Mouse (Mus musculus) regulatory T cell (primary cell): ENCODE data around the gene Aarsd1.
"Not testable (repeated sequence)": the region's sequence is repeated elsewhere in the genome, so short reads cannot be mapped to it uniquely, and the experiment has no call there.

Source experiments
- in situ Hi-C: fragments of 300-600 bp; cut with MboI, MseI; formaldehyde crosslinking; loops from one replicate; pipeline ENCODE4 v1.15.1; 2025; ENCODE audit warnings: high pct_unique_total_duplicates

The Aarsd1 gene

GRCm38 (mm10) chr11:101417101-101417855 lies at the start of gene Aarsd1:
Aarsd1 (minus strand) TSS chr11:101417615.
- in situ Hi-C loops: loop anchor here (5.0 kb wide), 1 partner anchor 85 kb away; the partner anchor contains the start of gene Aoc3

GRCm38 (mm10) chr11:101466552-101466950 lies 49.1 kb upstream of the Aarsd1 start:
- in situ Hi-C loops: loop anchor here (25.0 kb wide), 1 partner anchor 946 kb away; the partner anchor contains the start of gene Slc25a39

- in situ Hi-C loops: loop anchor here (25.0 kb wide), 1 partner anchor 946 kb away; the partner anchor contains the start of gene Slc25a39
These were observed 48.6 kb upstream of the Aarsd1 start, which contains the start of gene Vat1 for GRCm38 (mm10) chr11:101465869-101466551. Vat1 (minus strand) TSS chr11:101466230.

DNA sequence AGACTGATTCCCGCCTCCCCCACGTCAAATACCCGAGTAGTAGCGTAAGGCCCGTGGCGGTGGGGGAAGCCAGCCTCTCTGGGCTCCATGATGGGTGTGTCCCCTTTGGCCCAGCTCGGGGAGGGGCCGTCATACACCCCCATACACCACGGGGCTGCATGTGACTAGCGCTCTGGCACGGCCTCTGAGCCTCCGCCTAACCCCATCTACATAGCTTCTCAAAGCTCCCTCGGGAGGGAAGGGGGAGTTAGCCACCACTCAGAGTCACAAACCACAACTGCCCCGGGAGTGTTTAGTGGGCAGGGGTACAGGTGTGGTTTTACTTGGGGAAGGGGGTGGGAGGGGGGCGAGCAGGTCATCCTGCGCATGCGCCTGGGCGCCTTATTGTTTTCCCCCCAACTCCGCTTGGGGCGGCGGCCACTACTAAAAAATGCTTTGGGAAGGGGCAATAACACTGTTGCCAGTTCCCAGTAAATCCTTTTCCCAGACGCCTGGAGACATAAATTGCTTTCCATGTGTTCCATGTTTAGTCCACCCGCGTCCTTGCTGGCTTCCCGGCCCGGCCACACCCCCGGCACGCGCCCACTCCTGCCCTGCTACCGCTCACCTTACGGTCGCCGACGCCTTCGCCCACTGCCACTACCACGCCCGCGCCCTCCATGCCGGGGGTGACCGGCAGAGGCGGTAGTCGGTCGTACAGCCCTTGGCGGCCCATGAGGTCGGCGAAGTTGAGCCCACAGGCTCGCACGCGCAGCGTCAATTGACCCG lies 47.9 kb upstream of the Aarsd1 start:
- in situ Hi-C loops: loop anchor here (25.0 kb wide), 1 partner anchor 947 kb away; the partner anchor contains the start of gene Slc25a39

DNA sequence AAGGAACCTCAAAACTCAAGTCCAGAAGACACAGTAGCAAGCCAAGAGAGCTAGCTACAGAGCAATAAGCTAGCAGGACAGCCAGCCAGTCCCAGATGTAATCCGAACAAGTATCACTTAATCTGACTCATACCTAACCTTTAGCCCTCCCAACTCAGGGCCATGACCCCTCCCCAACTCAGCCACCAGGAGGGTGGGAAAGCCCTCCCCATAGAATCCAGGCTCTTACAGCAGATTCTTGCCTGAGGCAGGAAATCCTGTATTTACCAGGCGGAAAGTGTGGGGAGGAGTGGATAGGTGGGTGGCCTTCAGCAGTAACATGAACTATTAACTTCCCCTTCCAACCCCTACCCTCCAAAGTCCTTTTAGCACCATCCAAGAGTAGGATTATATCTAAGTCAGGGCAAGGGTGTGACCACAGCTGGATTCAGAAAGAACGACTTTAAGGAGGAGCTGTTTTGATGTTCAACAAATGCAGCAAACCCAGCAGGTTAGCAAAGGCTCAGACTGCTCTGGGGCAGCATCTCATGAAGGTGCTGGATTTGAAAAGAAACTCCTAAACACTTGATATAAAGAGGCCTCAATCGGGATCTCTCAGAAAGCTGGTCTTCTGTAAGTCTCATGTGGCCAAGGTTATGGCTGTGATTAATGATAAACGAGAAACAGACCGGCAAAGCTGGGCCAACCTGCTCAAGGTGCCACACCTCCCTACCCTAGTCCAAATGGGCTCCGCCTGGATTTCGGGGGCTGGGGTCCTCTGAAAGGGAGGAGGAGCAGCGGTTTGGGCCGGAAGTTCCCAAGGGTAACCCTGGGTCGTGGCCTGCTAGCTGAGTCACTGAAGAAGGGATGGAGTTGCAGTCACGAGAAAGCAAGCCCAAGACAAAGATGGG lies 47.0 kb upstream of the Aarsd1 start, which contains the start of gene Rnd2:
Gene Rnd2 (plus strand): TSS at position 789 of the 890 bp plus-strand sequence.
- in situ Hi-C loops: loop anchor here (25.0 kb wide), 1 partner anchor 948 kb away; the partner anchor contains the start of gene Slc25a39

GRCm38 (mm10) chr11:101462583-101463440 lies 45.4 kb upstream of the Aarsd1 start:
- in situ Hi-C loops: loop anchor here (25.0 kb wide), 1 partner anchor 949 kb away; the partner anchor contains the start of gene Slc25a39

- in situ Hi-C loops: loop anchor here (25.0 kb wide), 1 partner anchor 950 kb away; the partner anchor contains the start of gene Slc25a39
These were observed 44.7 kb upstream of the Aarsd1 start for GRCm38 (mm10) chr11:101462141-101462540.

DNA sequence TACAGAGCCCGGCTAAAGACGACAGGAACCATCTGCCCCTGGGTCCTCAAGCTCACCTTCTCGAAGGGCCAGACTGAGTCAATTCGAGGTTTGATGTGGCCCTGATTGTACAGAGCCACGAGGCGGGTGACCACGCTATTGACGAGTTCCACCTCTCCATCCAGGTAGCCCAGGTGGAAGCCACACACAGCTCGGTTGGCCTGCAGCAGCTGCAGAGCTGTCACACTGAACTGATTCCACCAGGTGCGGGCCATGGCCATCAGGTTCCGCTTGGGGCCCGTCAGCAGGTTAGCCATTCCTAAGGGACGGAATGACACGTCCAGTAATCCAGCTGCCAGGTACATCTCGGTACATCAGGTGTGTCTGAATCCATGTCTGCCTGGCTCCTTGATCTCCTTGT lies 42.9 kb upstream of the Aarsd1 start:
- in situ Hi-C loops: loop anchor here (25.0 kb wide), 1 partner anchor 952 kb away; the partner anchor contains the start of gene Slc25a39

- in situ Hi-C loops: loop anchor here (25.0 kb wide), 1 partner anchor 953 kb away; the partner anchor contains the start of gene Slc25a39
These were observed 42.3 kb upstream of the Aarsd1 start for GRCm38 (mm10) chr11:101459716-101460115.

DNA sequence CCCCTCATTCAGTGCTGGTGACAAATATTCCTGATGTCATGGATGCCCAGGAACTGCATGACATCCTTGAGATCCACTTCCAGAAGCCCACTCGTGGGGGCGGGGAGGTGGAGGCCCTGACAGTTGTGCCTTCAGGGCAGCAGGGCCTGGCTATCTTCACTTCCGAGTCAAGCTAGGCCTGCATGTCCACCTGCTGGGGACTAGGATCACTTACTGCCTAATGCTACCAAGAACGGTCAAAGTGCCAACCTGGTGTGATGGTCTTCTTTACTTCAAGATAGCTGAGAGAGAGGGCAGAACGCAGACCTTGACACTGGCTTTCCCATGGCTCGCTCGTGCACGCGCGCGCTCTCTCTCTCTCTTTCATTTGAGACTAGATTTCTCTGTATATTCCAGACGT lies 40.8 kb upstream of the Aarsd1 start:
- in situ Hi-C loops: loop anchor here (25.0 kb wide), 1 partner anchor 954 kb away; the partner anchor contains the start of gene Slc25a39

DNA sequence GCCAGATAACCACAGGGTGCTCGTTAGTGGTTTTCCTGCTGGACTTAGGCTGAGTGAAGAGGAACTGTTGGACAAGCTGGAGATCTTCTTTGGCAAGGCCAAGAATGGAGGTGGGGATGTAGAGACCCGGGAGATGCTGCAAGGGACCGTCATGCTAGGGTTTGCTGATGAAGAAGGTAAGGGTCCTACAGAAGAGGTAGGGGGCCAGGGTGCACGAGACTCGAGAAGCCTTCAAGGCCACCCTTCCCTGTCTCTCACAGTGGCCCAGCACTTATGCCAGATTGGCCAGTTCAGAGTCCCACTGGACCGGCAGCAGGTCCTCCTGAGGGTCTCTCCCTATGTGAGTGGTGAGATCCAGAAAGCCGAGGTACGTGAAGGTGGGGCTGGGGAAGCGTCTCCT lies 40.2 kb upstream of the Aarsd1 start:
- in situ Hi-C loops: loop anchor here (25.0 kb wide), 1 partner anchor 955 kb away; the partner anchor contains the start of gene Slc25a39

DNA sequence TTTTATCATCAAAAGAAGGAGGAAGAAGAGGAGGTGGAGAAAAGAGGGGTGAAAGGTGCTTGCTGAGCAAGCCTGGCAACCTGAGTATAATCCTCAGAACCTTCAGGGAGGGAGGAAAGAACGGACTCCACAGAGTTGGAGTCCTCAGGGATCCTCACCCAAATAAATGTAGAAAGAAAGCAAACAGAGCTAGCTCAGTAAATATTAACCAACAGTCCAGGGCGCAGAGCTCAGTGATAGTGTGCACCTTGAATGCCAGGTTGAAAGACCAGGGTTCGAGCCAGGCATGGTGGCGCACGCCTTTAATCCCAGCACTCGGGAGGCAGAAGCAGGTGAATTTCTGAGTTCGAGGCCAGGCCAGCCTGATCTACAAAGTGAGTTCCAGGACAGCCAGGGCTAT lies 38.2 kb upstream of the Aarsd1 start:
- in situ Hi-C loops: loop anchor here (25.0 kb wide), 1 partner anchor 957 kb away; the partner anchor contains the start of gene Slc25a39

GRCm38 (mm10) chr11:101454702-101455101 lies 37.3 kb upstream of the Aarsd1 start:
- in situ Hi-C loops: loop anchor here (25.0 kb wide), 1 partner anchor 958 kb away; the partner anchor contains the start of gene Slc25a39

GRCm38 (mm10) chr11:101452093-101452774 lies 34.8 kb upstream of the Aarsd1 start:
- in situ Hi-C loops: loop anchor here (25.0 kb wide), 1 partner anchor 960 kb away; the partner anchor contains the start of gene Slc25a39

DNA sequence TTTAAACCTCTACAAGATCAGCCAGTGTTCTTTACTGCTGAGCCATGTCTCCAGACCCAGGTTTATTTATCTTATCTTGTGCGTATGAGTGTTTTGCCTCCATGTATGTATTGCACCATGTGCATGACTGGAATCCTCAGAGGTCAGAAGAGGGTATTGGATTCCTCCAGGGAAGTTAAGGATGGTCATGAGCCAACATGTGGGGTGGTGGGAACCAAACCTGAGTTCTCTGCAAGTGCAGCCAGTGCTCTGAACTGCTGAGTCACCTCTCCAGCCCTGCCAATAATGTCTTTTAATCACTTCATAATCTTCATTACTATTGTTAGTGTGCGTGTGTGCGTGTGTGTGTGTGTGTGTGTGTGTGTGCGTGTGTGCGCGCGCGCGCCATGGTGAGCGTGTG lies 34.1 kb upstream of the Aarsd1 start:
- in situ Hi-C loops: loop anchor here (25.0 kb wide), 1 partner anchor 961 kb away; the partner anchor contains the start of gene Slc25a39

DNA sequence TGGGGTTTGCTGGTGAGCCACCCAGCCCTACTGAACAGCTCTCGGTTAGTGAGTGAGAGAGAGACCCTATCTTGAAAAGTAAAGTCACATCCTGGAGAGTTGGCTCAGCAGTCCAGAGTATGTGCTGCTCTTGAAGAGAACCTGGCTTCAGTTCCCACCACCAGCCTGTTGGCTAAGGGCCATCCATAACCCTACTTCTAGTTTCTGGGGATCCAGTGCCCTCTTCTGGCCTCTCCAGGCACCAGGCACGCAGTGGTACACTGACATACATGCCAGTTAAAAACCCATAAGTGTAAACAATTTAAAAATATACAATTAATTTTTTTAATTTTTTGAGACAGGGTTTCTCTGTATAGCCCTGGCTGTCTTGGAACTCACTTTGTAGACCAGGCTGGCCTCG lies 33.0 kb upstream of the Aarsd1 start:
- in situ Hi-C loops: loop anchor here (25.0 kb wide), 1 partner anchor 962 kb away; the partner anchor contains the start of gene Slc25a39

GRCm38 (mm10) chr11:101449596-101449995 lies 32.2 kb upstream of the Aarsd1 start:
- in situ Hi-C loops: not testable (repeated sequence)

DNA sequence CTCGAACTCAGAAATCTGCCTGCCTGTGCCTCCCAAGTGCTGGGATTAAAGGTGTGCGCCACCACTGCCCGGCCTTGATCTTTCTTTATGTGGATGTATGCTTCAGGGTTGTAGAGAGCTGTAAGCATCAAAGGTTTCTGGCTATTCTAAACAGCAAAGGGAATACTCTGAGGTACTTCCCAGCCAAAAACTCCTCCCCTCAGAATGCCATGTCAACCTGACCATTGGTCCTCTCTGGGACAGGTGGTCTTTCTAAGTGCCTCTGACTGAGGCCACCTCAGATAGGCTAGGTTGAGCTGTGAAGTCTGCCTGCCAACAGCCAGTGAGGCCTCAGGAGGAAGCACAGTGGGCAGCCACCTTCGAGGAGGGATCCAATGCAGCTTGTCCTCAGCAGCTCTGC lies 31.5 kb upstream of the Aarsd1 start:
- in situ Hi-C loops: no loop called here
